Mouse (Mus musculus): ENCODE data around the gene Tm2d1. TPM values are rescaled to one million over a fixed set of nuclear protein-coding genes. Genes with fewer than 3 reads are reported as not detected.

Gene Tm2d1
- polyA plus RNA-seq (2012; rRNA removed) = 57.4 and 59.8 TPM in 2 replicates

DNA sequence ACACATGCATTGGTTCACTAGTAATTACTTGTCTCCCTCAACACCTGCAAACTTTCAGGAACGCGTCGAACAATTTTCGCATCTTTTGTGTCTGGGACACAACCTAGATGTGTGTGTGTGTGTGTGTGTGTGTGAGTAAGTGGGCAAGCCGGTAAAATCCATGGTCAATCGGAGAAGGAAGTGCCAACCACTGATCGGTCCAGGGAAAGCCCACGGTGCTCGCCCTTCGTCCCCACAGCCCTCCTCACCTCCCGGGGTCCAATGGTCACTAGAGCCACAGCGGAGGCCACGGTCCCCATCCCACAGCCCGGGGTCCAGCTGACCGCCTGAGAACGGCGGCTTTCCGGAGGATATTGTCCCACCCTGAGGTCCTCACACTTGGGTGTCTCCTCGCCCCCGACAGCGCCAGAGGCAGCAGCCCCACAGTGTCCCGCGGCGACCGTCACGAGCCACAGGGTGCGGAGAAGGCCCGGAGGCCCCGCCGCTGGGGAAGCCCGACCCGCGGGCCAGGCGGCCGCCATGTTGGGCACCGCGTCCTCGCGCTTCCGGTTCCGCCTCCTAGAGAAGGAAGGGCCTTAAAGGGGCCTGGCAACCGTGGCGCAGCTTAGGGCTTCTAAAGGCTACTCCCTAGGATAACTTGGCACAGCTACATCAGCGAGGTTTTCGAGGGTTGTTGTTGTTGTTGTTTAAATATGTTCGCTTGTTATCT is at the start of gene Tm2d1:
Tm2d1 (minus strand) TSS at position 591 of the 709 bp plus-strand sequence.

DNA sequence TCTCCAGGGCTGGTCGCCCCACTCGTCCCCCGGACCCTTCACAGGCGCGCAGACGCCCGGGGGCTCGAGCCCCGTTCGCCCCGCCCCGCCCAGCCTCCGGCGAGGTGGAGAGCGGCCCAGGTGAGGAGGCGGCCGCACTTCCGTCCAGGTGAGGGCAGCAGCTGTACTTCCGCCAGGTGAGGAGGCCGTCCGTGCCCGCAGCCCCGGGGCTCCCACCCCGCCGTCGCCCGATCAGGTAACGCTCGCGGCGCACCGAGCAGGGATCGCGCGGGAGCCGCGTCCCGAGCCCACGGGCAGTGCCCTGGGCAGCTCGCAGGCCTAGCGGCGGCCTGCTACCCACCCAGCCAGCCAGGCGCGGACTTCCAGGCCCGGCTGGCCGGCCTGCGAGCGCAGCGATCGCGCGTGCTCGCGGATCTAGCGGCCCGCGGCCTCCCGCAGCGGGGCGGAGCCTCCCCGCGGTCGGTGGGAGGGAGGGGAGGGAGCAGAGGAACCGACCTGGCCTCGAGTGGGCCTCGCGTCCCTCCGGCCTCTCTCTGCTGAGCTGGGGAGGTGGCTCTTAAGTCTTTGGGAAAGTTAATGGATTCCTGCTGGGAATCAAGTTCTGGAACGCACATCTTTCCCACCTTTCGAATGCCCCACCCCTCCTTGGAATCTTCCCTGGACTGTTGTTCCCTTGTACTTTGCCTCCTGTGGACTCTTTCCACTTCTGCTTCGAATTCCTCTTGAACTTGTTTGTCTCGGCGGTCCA is 12.8 kb upstream of the Tm2d1 start, which contains the start of gene Patj:
Patj (plus strand) TSS at position 96 of the 748 bp plus-strand sequence.

Other genes with a start within 250 kb of the Tm2d1 start
- gene Patj, start 12.5 kb upstream of the Tm2d1 start, polyA plus RNA-seq (2012; rRNA removed) = 9.7 and 9.9 TPM in 2 replicates